Mouse (Mus musculus): ENCODE measurements around the gene Crtc1.

DNA sequence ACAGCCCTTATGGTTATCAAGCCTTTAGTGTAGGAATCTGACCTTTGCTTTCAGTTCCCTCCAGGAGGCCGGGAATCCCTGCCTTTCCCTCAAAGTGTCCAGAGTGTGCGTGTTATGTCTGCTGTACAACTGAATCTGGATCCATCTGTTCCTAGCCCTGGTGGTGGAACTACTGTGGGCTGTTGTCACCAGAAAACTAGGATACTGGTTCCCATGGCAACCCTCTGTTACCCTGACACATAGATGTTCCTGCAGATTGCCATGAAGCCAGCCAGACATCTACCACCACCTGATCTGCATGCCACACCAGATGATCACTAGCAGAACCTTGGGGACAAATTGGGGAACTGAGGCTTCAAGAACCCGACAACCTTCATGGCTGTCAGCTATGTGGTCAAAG, 42.5 kb upstream of the Crtc1 start:
- no peak for TF ChIP-seq CTCF (conservative IDR thresholded peaks at IDR 0.05; ENCODE audit: insufficient read depth, insufficient read length, low read depth, low read length)
- TF ChIP-seq POLR2A (IDR thresholded peaks at IDR 0.05; ENCODE audit: low read depth, low read length): no peak

Data from kidney, adult 2 months (tissue).